Mouse (Mus musculus): ENCODE results near the gene Slc39a11.
A peak's percentile ranks its signal among the peaks of the same experiment; 100 is the strongest.

Slc39a11 gene

DNA sequence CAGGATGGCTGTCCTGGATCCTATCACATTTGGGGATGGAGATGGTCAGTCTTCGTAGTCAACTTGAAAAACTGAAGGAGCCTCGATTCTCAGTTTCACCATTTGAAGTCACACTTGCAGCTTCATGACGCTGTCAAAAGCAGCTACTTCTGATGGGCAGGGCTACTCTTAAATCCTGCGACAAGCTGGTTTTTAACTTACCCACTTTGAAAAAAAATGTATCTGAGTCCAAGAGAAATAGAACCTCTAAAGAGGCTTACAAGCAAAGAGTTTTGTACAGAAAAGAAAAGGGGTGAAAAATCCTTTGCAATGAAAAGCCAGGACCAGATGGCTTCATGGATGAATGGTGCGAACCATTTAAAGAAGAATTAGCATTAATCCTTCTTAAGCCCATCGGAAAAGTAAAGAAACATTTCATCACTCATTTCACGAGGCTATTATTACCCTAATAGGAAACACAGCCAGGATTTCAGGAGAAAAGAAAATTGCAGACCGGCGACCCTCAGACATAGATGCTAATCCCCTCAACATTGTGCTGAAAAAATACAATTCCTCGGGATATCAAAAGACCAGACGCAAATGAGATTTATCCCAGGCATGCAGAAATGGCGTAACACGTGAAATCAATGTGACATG is 437.4 kb downstream of the Slc39a11 start:
- DNase-seq: no peak

GRCm38 (mm10) chr11:113209220-113209878 is 440.5 kb downstream of the Slc39a11 start:
- peak in 1 of 2 experiments; percentile 26 for DNase-seq

DNA sequence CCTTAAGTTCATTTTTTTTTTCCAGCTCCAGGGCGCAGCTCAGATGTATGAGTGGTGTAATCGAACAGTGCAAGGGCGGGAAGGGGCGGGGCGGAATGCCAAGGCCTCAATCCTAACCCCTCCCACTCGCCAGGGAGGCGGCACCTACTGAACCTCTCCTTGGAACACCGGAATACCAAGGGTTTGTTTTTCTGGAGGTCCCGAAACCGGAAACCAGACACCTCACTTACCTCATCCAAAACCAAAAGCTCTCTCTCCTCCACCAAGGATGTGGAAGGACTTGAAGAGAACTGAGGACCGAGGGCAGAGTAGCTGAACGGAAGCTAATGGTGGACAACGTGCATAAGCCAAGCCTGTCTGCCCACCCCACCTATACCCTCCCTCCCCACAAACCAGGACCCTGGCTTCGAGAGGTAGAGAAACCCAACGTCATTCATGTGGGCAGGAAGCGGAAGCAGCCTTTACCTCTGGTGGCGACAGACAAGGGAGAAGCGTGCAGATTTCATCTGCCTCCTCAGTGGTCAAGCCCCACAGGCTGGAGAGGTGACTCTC is 441.3 kb downstream of the Slc39a11 start:
- DNase-seq: peak in 1 of 2 experiments; percentile 37

GRCm38 (mm10) chr11:113207966-113208365 is 441.9 kb downstream of the Slc39a11 start:
- DNase-seq: no peak

DNA sequence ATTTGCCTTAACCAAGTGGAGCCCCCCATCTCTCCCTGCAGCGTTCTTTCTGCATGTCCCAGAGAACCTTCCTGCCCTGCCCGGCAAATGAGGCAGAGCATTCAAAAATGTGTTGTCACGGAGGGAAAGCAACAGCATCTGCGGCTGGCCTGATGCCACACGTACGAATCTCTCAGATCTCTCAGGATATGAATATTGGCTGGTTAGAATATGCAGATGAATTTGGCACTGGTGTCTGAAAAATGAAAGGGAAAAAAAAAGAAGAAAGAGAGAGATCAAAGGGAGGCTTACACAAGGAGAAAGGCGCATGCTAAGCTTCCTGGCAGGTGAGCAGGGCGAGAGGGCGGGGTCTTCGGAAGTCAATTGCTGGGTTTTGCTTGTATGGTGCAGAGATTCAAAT is 443.8 kb downstream of the Slc39a11 start:
- DNase-seq: no peak

GRCm38 (mm10) chr11:113203008-113203407 is 446.9 kb downstream of the Slc39a11 start:
- DNase-seq: no peak

GRCm38 (mm10) chr11:113201470-113201997 is 448.3 kb downstream of the Slc39a11 start:
- peak; percentile 79 to 83 for DNase-seq

GRCm38 (mm10) chr11:113200901-113201300 is 449.0 kb downstream of the Slc39a11 start:
- no peak for DNase-seq

DNA sequence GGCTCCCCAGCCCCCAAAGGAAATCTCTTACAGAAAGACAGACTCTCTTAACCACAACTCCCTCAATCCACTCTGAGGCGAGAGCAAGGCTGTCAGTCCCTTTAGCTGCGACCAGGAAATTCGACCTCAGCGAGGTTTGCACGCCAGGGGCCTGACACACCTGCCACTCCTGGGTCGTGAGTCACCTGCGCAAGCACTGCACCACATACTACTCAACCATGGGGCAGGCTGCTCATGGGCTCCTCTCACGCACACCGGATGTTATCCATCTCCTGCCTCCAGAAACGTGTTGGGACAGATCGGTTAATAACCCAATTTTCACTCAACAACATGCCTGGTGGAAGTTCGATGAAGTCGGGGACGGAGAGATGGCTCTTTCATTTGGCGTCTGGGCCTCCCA is 451.3 kb downstream of the Slc39a11 start:
- DNase-seq: peak in 1 of 2 experiments; percentile 50

DNA sequence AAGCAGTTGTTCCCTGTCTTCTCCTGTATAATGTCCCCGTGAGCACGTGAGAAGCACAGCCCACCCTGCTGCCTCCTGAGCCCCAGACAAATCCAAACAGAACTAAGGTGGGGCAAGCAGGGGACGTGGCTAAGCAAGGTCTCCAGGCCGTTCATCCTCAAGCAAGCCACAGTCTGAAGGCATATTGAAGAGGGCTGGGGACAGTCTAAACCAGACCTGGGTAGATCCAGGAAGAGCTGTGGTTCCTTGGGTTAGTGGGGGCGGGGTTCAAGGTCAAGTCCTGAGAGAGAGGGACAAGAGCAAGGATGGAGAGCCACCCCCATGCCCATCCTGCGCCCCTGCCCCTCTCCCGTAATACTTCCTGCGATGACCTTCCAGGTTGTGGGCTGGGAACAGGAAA is 452.3 kb downstream of the Slc39a11 start:
- no peak for DNase-seq

- no peak for DNase-seq
Measured at GRCm38 (mm10) chr11:113196234-113197007, 453.5 kb downstream of the Slc39a11 start.

Data from lung, adult 18-20 months (tissue).